Mouse (Mus musculus): Measurements from ENCODE around the gene D17Wsu92e.

DNA sequence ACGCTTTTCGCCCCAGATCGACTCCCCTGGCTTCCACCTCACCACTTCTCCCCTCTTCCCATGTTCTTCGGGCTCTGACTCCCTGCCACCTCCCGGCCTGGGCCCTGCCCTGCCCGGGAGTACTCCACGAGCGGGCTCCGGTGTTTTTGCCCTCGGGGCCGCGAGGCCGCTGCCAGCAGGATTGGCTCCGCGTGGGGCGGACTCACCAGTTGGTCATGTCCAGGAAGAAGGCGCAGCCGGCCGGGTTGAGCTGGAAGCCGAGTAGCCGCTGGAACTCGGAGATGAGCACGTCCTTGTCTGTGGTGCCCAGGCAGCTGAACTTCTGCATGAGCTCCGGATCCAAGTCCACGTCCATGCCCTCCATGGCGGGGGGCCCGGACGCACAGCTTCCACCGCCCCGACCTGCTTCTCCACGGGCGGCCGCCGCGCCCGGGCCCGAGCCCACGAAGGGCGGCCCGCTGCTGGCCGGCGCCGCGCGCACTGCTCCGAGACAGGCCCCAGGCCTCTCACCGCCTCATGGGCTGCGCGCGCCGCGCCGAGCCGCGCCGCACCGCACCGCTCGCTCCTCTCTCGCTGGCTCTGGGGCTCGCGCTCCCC is 379 bp downstream of the D17Wsu92e start:
- TF ChIP-seq POLR2A (IDR thresholded peaks at IDR 0.05; ENCODE audit: insufficient read depth, low read depth, low read length) (no peak), CTCF (IDR thresholded peaks at IDR 0.05) (no peak)
